Comparison of ENCODE assay signal across 8 mouse cellular contexts in the genomic region with DNA sequence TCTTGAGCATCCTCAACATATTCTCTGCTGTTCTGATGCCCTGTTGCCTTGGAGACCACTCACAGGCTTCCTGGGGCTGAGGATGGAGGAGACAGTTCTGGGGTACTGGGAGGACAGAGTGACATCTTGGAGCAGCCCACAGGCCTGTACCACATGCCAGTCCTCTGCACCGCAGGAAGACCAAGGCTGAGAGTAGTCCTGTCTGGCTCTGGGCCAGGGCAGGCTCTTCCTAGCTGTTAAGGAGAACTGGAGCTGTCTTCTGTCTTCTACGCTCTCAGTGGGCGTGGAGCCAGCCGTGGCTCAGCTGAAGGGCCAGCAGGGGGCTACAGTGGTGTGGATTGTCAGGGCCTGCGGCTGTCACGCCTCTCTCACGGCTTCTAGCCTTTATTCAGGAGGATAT. TPM values are rescaled to one million over a fixed set of nuclear protein-coding genes. Genes with fewer than 3 reads are reported as not detected.
A peak's percentile ranks its signal among the peaks of the same experiment; 100 is the strongest.
DNase-seq lines count a peak whose midpoint lies in the region; TF ChIP-seq lines count a peak whose summit lies in the region.

No protein-coding gene starts in this region.

- TF ChIP-seq POLR2A in cerebellum, adult 2 months (IDR thresholded peaks at IDR 0.05; ENCODE audit: borderline replicate concordance, insufficient read depth, low read length) = no peak

- H3K4me3 ChIP-seq in cerebellum, adult 2 months (replicated peaks; ENCODE audit: insufficient read depth, low read depth, low read length) = no peak overlapping the region

- peaks cover 25% of the 10 kb centered on the region for H3K4me1 ChIP-seq in cerebellum, adult 2 months (ENCODE audit: control insufficient read depth, insufficient read depth, low read length)

- H3K27ac ChIP-seq in cerebellum, adult 2 months (ENCODE audit: insufficient read depth, low read length) = no peak overlapping the region

- TF ChIP-seq CTCF in cerebellum, adult 2 months (IDR thresholded peaks at IDR 0.05; ENCODE audit: borderline replicate concordance, insufficient read depth, low read depth, low read length) = no peak

- H3K27me3 ChIP-seq in cerebellum, adult 2 months (ENCODE audit: control insufficient read depth, insufficient read depth, low read length) = no peaks in the 10 kb centered on the region

- WGBS in cerebellum, adult 2 months = 11% methylated on average over 7 of the region's 7 CpGs

- DNase-seq in testis, postnatal 10 days (ENCODE audit: low spot score) = peak; percentile 79
- DNase-seq in testis, postnatal 14 days (ENCODE audit: low spot score) = no peak
- DNase-seq in cerebellum, adult 2 months = peak; percentile 69 to 76
- DNase-seq in frontal cortex, postnatal 14 days (ENCODE audit: low spot score in 2 of 2) = peak; percentile 65 to 74
- DNase-seq in kidney, postnatal 10 days = peak; percentile 79
- DNase-seq in lung, postnatal 10 days = peak; percentile 90
- DNase-seq in right cerebral cortex, adult 2 months (ENCODE audit: low spot score in 2 of 2) = peak; percentile 66 to 76
- DNase-seq in B cell, adult 2 months = no peak

RNA-seq across cellular contexts. Expression of gene Tpra1, which starts 57.8 kb away (rescaled TPM):
- 206 and 236 TPM in 2 replicates for polyA plus RNA-seq in cerebellum, adult 2 months (2012; rRNA removed)

Comparison
In these comparisons a context has a peak if more than half of its experiments do, and no peak if none do; other contexts are left out.
1. DNase-seq: peak in testis, postnatal 10 days (single experiment), cerebellum, adult 2 months (2 of 2), frontal cortex, postnatal 14 days (2 of 2), kidney, postnatal 10 days (single experiment), lung, postnatal 10 days (single experiment) and right cerebral cortex, adult 2 months (2 of 2); none in testis, postnatal 14 days (single experiment) and B cell, adult 2 months (0 of 2).